Mouse (Mus musculus): ENCODE data around the gene Ntn1.
A peak's percentile ranks its signal among the peaks of the same experiment; 100 is the strongest.

Ntn1 gene

GRCm38 (mm10) chr11:68400727-68401219 lies at the start of gene Ntn1:
Gene Ntn1, minus strand, starts transcription at chr11:68400823.
- no peak for DNase-seq

- no peak for DNase-seq
Measured at GRCm38 (mm10) chr11:68448356-68448755, 47.7 kb upstream of the Ntn1 start.

- no peak for DNase-seq
Measured at GRCm38 (mm10) chr11:68447242-68447641, 46.6 kb upstream of the Ntn1 start.

GRCm38 (mm10) chr11:68446547-68446946 lies 45.9 kb upstream of the Ntn1 start:
- no peak for DNase-seq

- DNase-seq, result no peak
Measured at GRCm38 (mm10) chr11:68445901-68446300, 45.3 kb upstream of the Ntn1 start.

GRCm38 (mm10) chr11:68442983-68443638 lies 42.5 kb upstream of the Ntn1 start:
- no peak for DNase-seq

- no peak for DNase-seq
Measured at GRCm38 (mm10) chr11:68442346-68442745, 41.7 kb upstream of the Ntn1 start.

GRCm38 (mm10) chr11:68440965-68441364 lies 40.3 kb upstream of the Ntn1 start:
- DNase-seq, result no peak

- DNase-seq, result no peak
Measured at GRCm38 (mm10) chr11:68440100-68440499, 39.5 kb upstream of the Ntn1 start.

GRCm38 (mm10) chr11:68436376-68436775 lies 35.8 kb upstream of the Ntn1 start:
- no peak for DNase-seq

GRCm38 (mm10) chr11:68435601-68436000 lies 35.0 kb upstream of the Ntn1 start:
- DNase-seq, result no peak

GRCm38 (mm10) chr11:68434697-68435096 lies 34.1 kb upstream of the Ntn1 start:
- no peak for DNase-seq

- DNase-seq, result no peak
Measured at GRCm38 (mm10) chr11:68433534-68433933, 32.9 kb upstream of the Ntn1 start.

GRCm38 (mm10) chr11:68432361-68433021 lies 31.9 kb upstream of the Ntn1 start:
- no peak for DNase-seq

- DNase-seq, result peak; percentile 85
Measured at GRCm38 (mm10) chr11:68431699-68432360, 31.2 kb upstream of the Ntn1 start, which contains the start of gene Pik3r5. Gene Pik3r5, plus strand, starts transcription at chr11:68432121.

GRCm38 (mm10) chr11:68430662-68431061 lies 30.0 kb upstream of the Ntn1 start:
- no peak for DNase-seq

GRCm38 (mm10) chr11:68427083-68427570 lies 26.5 kb upstream of the Ntn1 start:
- DNase-seq, result no peak

GRCm38 (mm10) chr11:68425492-68426315 lies 25.1 kb upstream of the Ntn1 start:
- DNase-seq, result no peak

GRCm38 (mm10) chr11:68417831-68418230 lies 17.2 kb upstream of the Ntn1 start:
- no peak for DNase-seq

GRCm38 (mm10) chr11:68417001-68417400 lies 16.4 kb upstream of the Ntn1 start:
- no peak for DNase-seq

GRCm38 (mm10) chr11:68408127-68408526 lies 7.5 kb upstream of the Ntn1 start:
- peak; percentile 83 for DNase-seq

GRCm38 (mm10) chr11:68407266-68407926 lies 6.8 kb upstream of the Ntn1 start:
- no peak for DNase-seq
